In the genomic region with DNA sequence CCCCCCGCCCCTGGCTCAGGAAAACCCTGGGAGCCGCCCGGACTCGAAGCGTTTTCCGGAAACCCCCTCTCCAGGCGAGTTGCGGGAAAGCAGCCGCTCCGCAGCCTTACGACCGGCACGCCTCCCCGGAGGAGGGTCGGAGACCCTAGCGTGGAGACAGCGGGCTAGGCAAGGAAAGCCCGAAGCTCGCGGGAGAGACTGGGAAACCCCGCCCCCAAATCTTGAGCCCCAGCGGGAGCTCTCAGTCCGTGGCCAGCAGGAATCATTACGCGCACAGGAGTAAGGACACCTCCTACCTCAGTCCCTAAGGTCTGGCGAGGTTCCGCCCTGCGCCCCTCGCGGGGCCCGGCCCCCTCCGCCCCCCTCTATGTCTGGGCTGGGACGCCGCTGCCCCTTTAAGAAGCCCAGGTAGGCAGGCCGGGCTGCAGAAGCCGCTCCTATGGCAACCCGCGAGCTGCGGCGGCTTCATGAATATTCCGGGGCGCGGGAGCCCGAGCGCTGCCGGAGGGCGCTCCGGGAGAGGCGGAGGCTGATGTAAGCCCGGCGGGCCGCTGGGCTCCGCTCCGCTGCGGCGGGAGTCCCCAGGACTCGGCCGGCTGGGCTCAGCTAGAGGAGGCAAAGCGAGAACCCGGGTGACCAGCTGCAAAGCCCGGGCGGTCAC, we compare ENCODE assay signal across 8 mouse cellular contexts. TPM values are rescaled to one million over a fixed set of nuclear protein-coding genes. Genes with fewer than 3 reads are reported as not detected.
A peak's percentile ranks its signal among the peaks of the same experiment; 100 is the strongest.
DNase-seq lines count a peak whose midpoint lies in the region; ATAC-seq and TF ChIP-seq lines count a peak whose summit lies in the region.

No protein-coding gene starts in this region.

- 0 out of 2 replicates have a peak, but pooled peaks cover 3% of the 10 kb centered on the region for H3K4me1 ChIP-seq in cerebellum, adult 2 months (ENCODE audit: control insufficient read depth, insufficient read depth, low read length)
- H3K4me1 ChIP-seq in forebrain, postnatal 0 days (ENCODE audit: insufficient read depth) = peaks cover 22% of the 10 kb centered on the region; the same call in 1 of the 2 replicates
- peaks cover 47% of the 10 kb centered on the region for H3K4me1 ChIP-seq in hindbrain, embryonic 15.5 days (replicated peaks)

- H3K27ac ChIP-seq in cerebellum, adult 2 months (ENCODE audit: insufficient read depth, low read length) = no peak overlapping the region
- H3K27ac ChIP-seq in forebrain, postnatal 0 days (ENCODE audit: low read depth, low read length) = peak overlapping the region; percentile 94
- peak overlapping the region; percentile 92 for H3K27ac ChIP-seq in hindbrain, embryonic 15.5 days (replicated peaks)

- TF ChIP-seq CTCF in cerebellum, adult 2 months (IDR thresholded peaks at IDR 0.05; ENCODE audit: borderline replicate concordance, insufficient read depth, low read depth, low read length) = no peak
- peak; percentile 60 for TF ChIP-seq CTCF in forebrain, postnatal 0 days (IDR thresholded peaks at IDR 0.05; ENCODE audit: low read depth)

- peak; percentile 94 for ATAC-seq in forebrain, postnatal 0 days
- ATAC-seq in hindbrain, embryonic 15.5 days (ENCODE audit: low FRiP score, low read depth) = peak; percentile 91

- peak; percentile 63 for DNase-seq in Muller cell, postnatal 12 days (ENCODE audit: inconsistent ontology term)
- DNase-seq in cerebellum, adult 2 months = peak; percentile 51 to 55
- DNase-seq in forebrain, postnatal 0 days = peak; percentile 92
- DNase-seq in left cerebral cortex, adult 11 months (ENCODE audit: low spot score) = peak; percentile 40
- DNase-seq in mesoderm, embryonic 11.5 days (ENCODE audit: low read depth, low spot score) = peak; percentile 91
- DNase-seq in right cerebral cortex, postnatal 4 days = peak; percentile 76
- no peak for DNase-seq in spleen, postnatal 10 days (ENCODE audit: low spot score in 2 of 2)

- H3K9me3 ChIP-seq in forebrain, postnatal 0 days (ENCODE audit: low read length) = no peaks in the 10 kb centered on the region
- H3K9me3 ChIP-seq in hindbrain, embryonic 15.5 days = no peaks in the 10 kb centered on the region

- no peaks in the 10 kb centered on the region for H3K36me3 ChIP-seq in forebrain, postnatal 0 days (ENCODE audit: insufficient read depth)
- no peaks in the 10 kb centered on the region for H3K36me3 ChIP-seq in hindbrain, embryonic 15.5 days

- no peak for TF ChIP-seq POLR2A in cerebellum, adult 2 months (IDR thresholded peaks at IDR 0.05; ENCODE audit: borderline replicate concordance, insufficient read depth, low read length)

- peak overlapping the region; percentile 91 for H3K9ac ChIP-seq in forebrain, postnatal 0 days
- H3K9ac ChIP-seq in hindbrain, embryonic 15.5 days = peak overlapping the region; percentile 84

- H3K4me2 ChIP-seq in forebrain, postnatal 0 days (ENCODE audit: low read depth) = peak overlapping the region; percentile 87
- H3K4me2 ChIP-seq in hindbrain, embryonic 15.5 days = peak overlapping the region; percentile 76

- H3K27me3 ChIP-seq in cerebellum, adult 2 months (ENCODE audit: control insufficient read depth, insufficient read depth, low read length) = peaks cover 3% of the 10 kb centered on the region
- H3K27me3 ChIP-seq in forebrain, postnatal 0 days (ENCODE audit: insufficient read depth, low read length) = peaks cover 12% of the 10 kb centered on the region; the same call in 1 of the 2 replicates
- H3K27me3 ChIP-seq in hindbrain, embryonic 15.5 days = peaks cover 6% of the 10 kb centered on the region; the same call in 1 of the 2 replicates

- under 1% methylated on average over 61 of the region's 62 CpGs for WGBS in cerebellum, adult 2 months
- under 1% methylated on average over 61 of the region's 62 CpGs for WGBS in forebrain, postnatal 0 days
- under 1% methylated on average over 60 of the region's 62 CpGs for whole genome bisulfite sequencing in hindbrain, embryonic 15.5 days

- peak overlapping the region; percentile 72 for H3K4me3 ChIP-seq in cerebellum, adult 2 months (replicated peaks; ENCODE audit: insufficient read depth, low read depth, low read length)
- H3K4me3 ChIP-seq in forebrain, postnatal 0 days (ENCODE audit: low read depth, low read length) = peak overlapping the region; percentile 80
- H3K4me3 ChIP-seq in hindbrain, embryonic 15.5 days = peak overlapping the region; percentile 85

RNA-seq across cellular contexts. Expression of gene Hcn4, which starts 0.7 kb away (rescaled TPM):
- 4.1 and 4.9 TPM in 2 replicates for polyA plus RNA-seq in cerebellum, adult 2 months (2012; rRNA removed)
- 18.9 and 26.9 TPM in 2 replicates for total RNA-seq in forebrain, postnatal 0 days (2014; rRNA removed)
- polyA plus RNA-seq in forebrain, postnatal 0 days (2015; fragmentation: Nextera tagmentation; extraction: Ambion mirVana) = 2.9 and 4.1 TPM in 2 replicates
- polyA plus RNA-seq in hindbrain, embryonic 15.5 days (2015; fragmentation: Nextera tagmentation; extraction: Ambion mirVana) = 3.8 and 4.3 TPM in 2 replicates

Comparison
In these comparisons a context has a peak if more than half of its experiments do, and no peak if none do; other contexts are left out.
1. DNase-seq: peak in Muller cell, postnatal 12 days (single experiment), cerebellum, adult 2 months (2 of 2), forebrain, postnatal 0 days (single experiment), left cerebral cortex, adult 11 months (single experiment), mesoderm, embryonic 11.5 days (single experiment) and right cerebral cortex, postnatal 4 days (single experiment); none in spleen, postnatal 10 days (0 of 2).
2. Peak in every context shown above with its lines, with median percentiles within 50 percentile points of each other: H3K4me3 ChIP-seq.